Mouse (Mus musculus) forebrain, embryonic 11.5 days (tissue): Measurements from ENCODE around the gene Aqr. TPM values are rescaled to one million over a fixed set of nuclear protein-coding genes. Genes with fewer than 3 reads are reported as not detected.

ENCODE experiments used
- ATAC-seq: fragments of 200-750 bp; cut with Nextera tagmentation; replicated peaks from 2 replicates; pipeline ENCODE4 v1.8.0; 2017; ENCODE audit warnings: moderate TSS enrichment; ENCODE audit not compliant: low FRiP score
- DNase-seq: peaks from one replicate; pipeline ENCODE4 v3.0.0-alpha.2; 2017; ENCODE audit warnings: low spot score
- H3K27ac ChIP-seq: fragments of 300-500 bp; sonication (generic); 2 replicates; pipeline ENCODE4 v1.5.1; 2014; ENCODE audit warnings: low read depth, low read length
- H3K27me3 ChIP-seq: fragments of 300-500 bp; sonication (generic); 2 replicates; pipeline ENCODE4 v1.6.1; 2014; ENCODE audit warnings: mild to moderate bottlenecking, low read length, mixed read lengths; ENCODE audit not compliant: control insufficient read depth, insufficient read depth
- H3K36me3 ChIP-seq: fragments of 300-500 bp; sonication (generic); 2 replicates; pipeline ENCODE4 v1.6.1; 2014; ENCODE audit warnings: mild to moderate bottlenecking, low read length, moderate library complexity, mixed read lengths; ENCODE audit not compliant: control insufficient read depth, insufficient read depth
- H3K4me1 ChIP-seq: fragments of 300-500 bp; sonication (generic); replicated peaks from 2 replicates; pipeline ENCODE4 v1.6.1; 2014; ENCODE audit warnings: low read length, mixed read lengths; ENCODE audit not compliant: control insufficient read depth, insufficient read depth
- H3K4me2 ChIP-seq: fragments of 300-500 bp; sonication (generic); 2 replicates; pipeline ENCODE4 v1.6.1; 2014; ENCODE audit warnings: low read depth, mild to moderate bottlenecking, low read length, moderate library complexity, mixed read lengths; ENCODE audit not compliant: severe bottlenecking
- H3K4me3 ChIP-seq: fragments of 300-500 bp; sonication (generic); 2 replicates; pipeline ENCODE4 v1.5.1; 2014; ENCODE audit warnings: low read depth, low read length
- H3K9ac ChIP-seq: fragments of 300-500 bp; sonication (generic); 2 replicates; pipeline ENCODE4 v1.6.1; 2014; ENCODE audit warnings: low read length
- H3K9me3 ChIP-seq: fragments of 300-500 bp; sonication (generic); 2 replicates; pipeline ENCODE4 v1.6.1; 2016; ENCODE audit warnings: low read length, mixed read lengths; ENCODE audit not compliant: control insufficient read depth
- WGBS: fragments of 180-500 bp; shearing (Covaris S2); extraction: QIAGEN DNeasy Blood & Tissue Kit; methylation state at CpG from one replicate; pipeline ENCODE4 v1.1.7; 2014; 5-methylcytosine and 5-hydroxymethylcytosine counted together
- microRNA-seq: library from miRNA; unstranded; fragments of <30 nt; microRNA quantifications from one replicate; pipeline ENCODE4, GENCODE M21; 2016; ENCODE audit not compliant: insufficient number of aligned reads
- polyA plus RNA-seq: library from polyadenylated mRNA; unstranded; fragments of >200 nt; fragmentation: Nextera tagmentation; extraction: Ambion mirVana; gene quantifications from 2 replicates; pipeline ENCODE4 v1.2.1, GENCODE M21; 2014

Gene Aqr
- polyA plus RNA-seq, 1 experiment from 2014 or later: 63.9 TPM

DNA sequence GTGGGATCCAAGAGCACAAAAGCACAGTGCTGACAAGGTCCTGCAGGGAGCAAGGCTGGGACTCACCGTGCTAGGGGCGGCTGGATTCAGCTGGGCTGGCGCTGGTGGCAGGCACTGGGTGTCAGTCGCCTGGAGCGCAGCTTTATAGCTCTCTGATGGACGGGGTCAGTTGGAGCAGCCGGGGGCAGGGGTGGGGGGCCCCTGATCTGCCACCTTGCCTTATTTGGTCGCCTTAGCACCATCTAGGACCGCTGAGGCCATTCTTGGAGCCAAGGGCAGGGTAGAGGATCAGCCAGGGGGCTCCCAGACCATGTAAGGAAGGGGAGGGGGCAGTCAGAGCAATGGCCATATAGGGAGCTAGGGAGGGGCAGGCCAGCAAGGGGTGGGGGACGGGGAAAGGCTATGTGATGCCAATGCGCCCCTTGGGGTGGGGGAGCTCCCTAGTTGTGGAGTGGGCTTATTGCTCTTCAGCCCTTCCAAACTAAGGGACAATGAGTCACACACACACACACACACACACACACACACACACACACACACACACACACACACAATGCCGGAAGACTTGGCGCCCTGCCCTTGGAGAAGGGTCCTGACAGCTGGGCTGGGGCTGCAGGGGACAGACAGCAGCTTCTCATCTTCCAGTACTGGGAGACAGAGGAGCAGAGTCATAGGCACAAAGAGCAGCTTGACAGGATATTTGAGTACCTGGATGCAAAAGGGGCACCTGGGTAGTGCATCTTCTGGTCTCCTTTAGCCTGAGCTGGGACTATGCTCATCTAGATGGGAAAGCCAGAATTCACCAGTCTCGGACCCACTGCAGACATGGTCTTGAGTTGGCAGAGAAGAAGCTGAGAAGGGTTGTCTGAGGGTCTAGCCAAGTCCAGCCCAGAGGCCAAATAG lies 133.9 kb downstream of the Aqr start, which contains the start of gene Actc1:
TSS of gene Actc1 (minus strand) at position 853 of the 903 bp plus-strand sequence.
- ATAC-seq (0 out of 2 replicates have a peak, but pooled peaks have one; percentile 46), DNase-seq (no peak)

DNA sequence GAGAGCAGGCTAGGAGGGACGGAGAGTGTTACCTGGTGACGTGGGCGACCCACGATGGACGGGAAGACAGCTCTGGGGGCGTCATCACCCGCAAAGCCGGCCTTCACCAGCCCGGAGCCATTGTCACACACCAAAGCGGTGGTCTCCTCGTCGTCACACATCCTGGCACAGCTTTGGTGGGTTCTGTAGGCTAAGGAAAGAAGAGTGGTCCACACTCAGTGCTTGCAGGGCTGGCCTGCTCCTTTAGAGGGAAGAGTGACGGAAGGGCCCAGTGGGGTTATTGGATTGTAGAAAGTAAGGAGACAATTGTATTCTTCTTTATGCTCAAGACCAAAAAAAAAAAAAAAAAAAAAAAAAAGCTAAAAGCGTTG lies 135.0 kb downstream of the Aqr start:
- no peak overlapping the region for H3K9ac ChIP-seq
- no peaks in the 10 kb centered on the region for H3K36me3 ChIP-seq
- H3K27ac ChIP-seq: no peak overlapping the region
- no peak for ATAC-seq
- 94% methylated on average over 14 of the region's 14 CpGs for WGBS
- H3K4me1 ChIP-seq: no peaks in the 10 kb centered on the region
- no peak overlapping the region for H3K4me3 ChIP-seq
- no peak overlapping the region for H3K4me2 ChIP-seq
- H3K9me3 ChIP-seq: no peaks in the 10 kb centered on the region
- no peaks in the 10 kb centered on the region for H3K27me3 ChIP-seq
- no peak for DNase-seq

More for the DNA sequence above, 133.9 kb downstream of the Aqr start, which contains the start of gene Actc1:
- no peak within 1 kb of the TSS for H3K27ac ChIP-seq
- H3K27me3 ChIP-seq: no peaks in the 10 kb centered on the region
- H3K36me3 ChIP-seq: no peaks in the 10 kb centered on the region
- no peak within 1 kb of the TSS for H3K4me3 ChIP-seq
- no peak within 1 kb of the TSS for H3K4me2 ChIP-seq
- WGBS: 62% methylated on average over 14 of the region's 14 CpGs
- no peaks in the 10 kb centered on the region for H3K9me3 ChIP-seq
- H3K4me1 ChIP-seq: no peaks in the 10 kb centered on the region
- H3K9ac ChIP-seq: no peak within 1 kb of the TSS

Small RNA genes lying within 50 kb of the gene (microRNA-seq; reads per million reads assigned to microRNA genes)
- not detected for gene Mir7002

Other genes with a start within 250 kb of the Aqr start
- 1.4 TPM in 2 replicates for gene Gjd2, start 173.4 kb downstream of the Aqr start, polyA plus RNA-seq
- 0.71 and 0.84 TPM in 2 replicates for gene Actc1, start 133.5 kb downstream of the Aqr start, polyA plus RNA-seq
- 4.2 and 4.6 TPM in 2 replicates for gene Zfp770, start 14.4 kb upstream of the Aqr start, polyA plus RNA-seq